Mouse (Mus musculus) embryonic facial prominence, embryonic 12.5 days (tissue): ENCODE data around the gene Prss2. TPM values are rescaled to one million over a fixed set of nuclear protein-coding genes. Genes with fewer than 3 reads are reported as not detected.
"Not testable (repeated sequence)": the region's sequence is repeated elsewhere in the genome, so short reads cannot be mapped to it uniquely, and the experiment has no call there.

ENCODE experiments used
- ATAC-seq: fragments of 200-750 bp; cut with Nextera tagmentation; 2 replicates; pipeline ENCODE4 v1.8.0; 2017; ENCODE audit not compliant: insufficient number of reproducible peaks, insufficient read depth, low FRiP score, low TSS enrichment
- H3K27ac ChIP-seq: fragments of 300-500 bp; sonication (generic); 2 replicates; pipeline ENCODE4 v1.5.1; 2016; ENCODE audit warnings: mild to moderate bottlenecking
- H3K27me3 ChIP-seq: fragments of 300-500 bp; sonication (generic); 2 replicates; pipeline ENCODE4 v1.6.1; 2016; ENCODE audit warnings: mild to moderate bottlenecking, moderate library complexity
- H3K36me3 ChIP-seq: fragments of 300-500 bp; sonication (generic); 2 replicates; pipeline ENCODE4 v1.6.1; 2016; ENCODE audit warnings: mild to moderate bottlenecking
- H3K4me1 ChIP-seq: fragments of 300-500 bp; sonication (generic); 2 replicates; pipeline ENCODE4 v1.6.1; 2016
- H3K4me2 ChIP-seq: fragments of 300-500 bp; sonication (generic); replicated peaks from 2 replicates; pipeline ENCODE4 v1.6.1; 2016; ENCODE audit warnings: mild to moderate bottlenecking, moderate library complexity
- H3K4me3 ChIP-seq: fragments of 300-500 bp; sonication (generic); 2 replicates; pipeline ENCODE4 v1.5.1; 2016; ENCODE audit warnings: mild to moderate bottlenecking
- H3K9ac ChIP-seq: fragments of 300-500 bp; sonication (generic); 2 replicates; pipeline ENCODE4 v1.6.1; 2016; ENCODE audit warnings: mild to moderate bottlenecking, moderate library complexity
- H3K9me3 ChIP-seq: fragments of 300-500 bp; sonication (generic); 2 replicates; pipeline ENCODE4 v1.6.1; 2016; ENCODE audit warnings: mild to moderate bottlenecking, moderate library complexity
- WGBS: fragments of 180-500 bp; shearing (Covaris S2); methylation state at CpG from one replicate; pipeline ENCODE4 v1.1.7; 2016; 5-methylcytosine and 5-hydroxymethylcytosine counted together
- polyA plus RNA-seq: library from polyadenylated mRNA; unstranded; fragments of >200 nt; fragmentation: Nextera tagmentation; extraction: Ambion mirVana; gene quantifications from 2 replicates; pipeline ENCODE4 v1.2.1, GENCODE M21; 2016

Gene Prss2
- polyA plus RNA-seq, 1 experiment from 2014 or later = not detected

GRCm38 (mm10) chr6:41558271-41558670, 36.7 kb downstream of the Prss2 start:
- ATAC-seq = no peak

GRCm38 (mm10) chr6:41559331-41559730, 37.7 kb downstream of the Prss2 start:
- Histone ChIP-seq H3K9ac (no peak overlapping the region), H3K4me3 (no peak overlapping the region), H3K9me3 (no peaks in the 10 kb centered on the region), H3K36me3 (no peaks in the 10 kb centered on the region), H3K27ac (no peak overlapping the region), H3K4me1 (no peaks in the 10 kb centered on the region), H3K27me3 (no peaks in the 10 kb centered on the region), H3K4me2 (no peak overlapping the region)
- ATAC-seq = no peak
- WGBS = 69% methylated on average over 3 of the region's 3 CpGs

More at GRCm38 (mm10) chr6:41558271-41558670, 36.7 kb downstream of the Prss2 start:
- Histone ChIP-seq H3K36me3 (no peaks in the 10 kb centered on the region), H3K9ac (no peak overlapping the region), H3K27me3 (no peaks in the 10 kb centered on the region), H3K4me2 (no peak overlapping the region), H3K9me3 (no peaks in the 10 kb centered on the region), H3K4me1 (no peaks in the 10 kb centered on the region), H3K27ac (no peak overlapping the region), H3K4me3 (no peak overlapping the region)
- 56% methylated on average over 2 of the region's 2 CpGs for WGBS

- Histone ChIP-seq H3K9me3 (no peaks in the 10 kb centered on the region), H3K4me3 (no peak overlapping the region), H3K4me2 (no peak overlapping the region), H3K36me3 (no peaks in the 10 kb centered on the region), H3K4me1 (no peaks in the 10 kb centered on the region), H3K9ac (no peak overlapping the region), H3K27ac (no peak overlapping the region), H3K27me3 (no peaks in the 10 kb centered on the region)
- WGBS = 76% methylated on average over 2 of the region's 2 CpGs
- ATAC-seq = no peak
Observed at GRCm38 (mm10) chr6:41560273-41560672, 38.7 kb downstream of the Prss2 start.

DNA sequence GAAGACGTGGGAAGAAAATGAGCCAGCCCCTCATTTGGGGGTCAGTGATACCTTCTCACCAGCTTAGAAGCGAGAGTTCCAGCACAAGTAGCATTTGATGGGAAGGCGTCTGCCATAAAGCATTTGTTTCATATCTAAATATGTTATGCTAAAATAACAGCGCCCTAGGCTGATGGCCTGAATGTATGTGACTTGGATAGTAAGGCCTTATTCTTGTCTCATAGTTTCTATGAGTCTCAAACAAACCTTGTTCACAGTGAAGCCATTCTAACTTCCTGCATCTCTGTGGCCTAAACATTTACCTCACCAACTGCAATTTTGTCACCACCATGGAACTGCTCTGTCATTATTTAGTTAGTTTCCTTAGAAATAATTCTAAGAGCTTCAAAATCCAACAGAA, 41.0 kb downstream of the Prss2 start:
- Histone ChIP-seq H3K9me3 (no peaks in the 10 kb centered on the region), H3K27me3 (no peaks in the 10 kb centered on the region), H3K4me2 (peak overlapping the region; percentile 26), H3K9ac (no peak overlapping the region), H3K4me1 (no peaks in the 10 kb centered on the region), H3K36me3 (no peaks in the 10 kb centered on the region), H3K4me3 (0 out of 2 replicates have a peak overlapping the region, but pooled peaks have one; percentile 15), H3K27ac (no peak overlapping the region)
- 93% methylated on average over 4 of the region's 4 CpGs for WGBS
- ATAC-seq = no peak

GRCm38 (mm10) chr6:41563104-41563951, 41.7 kb downstream of the Prss2 start:
- 0 out of 2 replicates have a peak overlapping the region, but pooled peaks have one; percentile 17 for H3K4me2 ChIP-seq
- not testable (repeated sequence) for H3K4me1 ChIP-seq, H3K27ac ChIP-seq, H3K27me3 ChIP-seq, H3K36me3 ChIP-seq, ATAC-seq, H3K9ac ChIP-seq, H3K9me3 ChIP-seq
- 0 out of 2 replicates have a peak overlapping the region, but pooled peaks have one; percentile 15 for H3K4me3 ChIP-seq
- WGBS = 21% methylated on average over 5 of the region's 23 CpGs

GRCm38 (mm10) chr6:41565261-41565660, 43.7 kb downstream of the Prss2 start:
- no peak overlapping the region for H3K9ac ChIP-seq
- no peak overlapping the region for H3K27ac ChIP-seq
- WGBS = 80% methylated on average over 1 of the region's 1 CpGs
- no peak overlapping the region for H3K4me2 ChIP-seq
- no peaks in the 10 kb centered on the region for H3K9me3 ChIP-seq
- H3K27me3 ChIP-seq = no peaks in the 10 kb centered on the region
- no peaks in the 10 kb centered on the region for H3K36me3 ChIP-seq
- no peak overlapping the region for H3K4me3 ChIP-seq
- ATAC-seq = no peak
- H3K4me1 ChIP-seq = no peaks in the 10 kb centered on the region

DNA sequence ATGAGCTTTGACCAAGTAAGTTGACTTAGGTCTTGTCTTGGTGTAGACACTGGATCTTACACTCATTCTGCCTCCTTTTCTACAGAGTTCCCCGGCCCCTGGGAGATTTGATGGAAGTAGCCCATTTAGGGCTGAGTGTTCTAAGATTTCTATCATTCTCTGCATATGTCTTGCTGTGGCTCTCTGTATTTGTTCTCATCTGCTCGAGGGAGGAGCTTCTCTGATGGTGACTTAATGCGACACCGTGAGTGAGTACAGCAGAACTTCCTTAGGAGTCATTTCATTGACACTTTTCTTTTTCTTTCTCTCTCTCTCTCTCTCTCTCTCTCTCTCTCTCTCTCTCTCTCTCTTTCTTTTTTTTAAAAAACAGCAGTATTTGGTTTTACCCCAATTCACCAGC, 45.4 kb downstream of the Prss2 start:
- no peaks in the 10 kb centered on the region for H3K4me1 ChIP-seq
- no peaks in the 10 kb centered on the region for H3K36me3 ChIP-seq
- H3K9ac ChIP-seq = no peak overlapping the region
- H3K4me3 ChIP-seq = no peak overlapping the region
- no peak for ATAC-seq
- WGBS = 83% methylated on average over 4 of the region's 4 CpGs
- H3K27me3 ChIP-seq = no peaks in the 10 kb centered on the region
- H3K27ac ChIP-seq = no peak overlapping the region
- H3K9me3 ChIP-seq = no peaks in the 10 kb centered on the region
- no peak overlapping the region for H3K4me2 ChIP-seq

DNA sequence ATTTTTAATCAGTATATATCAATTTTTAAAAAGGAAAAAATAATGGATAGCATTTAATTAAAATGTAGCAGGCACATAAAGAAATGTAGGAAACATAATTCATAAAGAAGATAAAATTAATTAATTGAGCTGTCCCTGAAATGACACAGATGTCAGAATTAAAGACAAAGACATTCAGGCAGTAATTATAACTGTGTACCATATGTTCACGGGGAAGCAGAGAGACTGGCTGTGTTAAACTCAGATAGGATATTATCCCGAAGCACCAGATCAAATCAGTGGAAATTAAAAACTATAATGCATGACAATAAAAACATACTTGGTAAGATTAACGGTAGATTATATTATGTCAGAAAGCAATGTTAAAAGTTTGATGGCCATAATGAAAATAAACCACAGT, 47.5 kb downstream of the Prss2 start:
- no peak overlapping the region for H3K27ac ChIP-seq
- ATAC-seq = no peak
- H3K9me3 ChIP-seq = no peaks in the 10 kb centered on the region
- no peak overlapping the region for H3K4me2 ChIP-seq
- H3K36me3 ChIP-seq = no peaks in the 10 kb centered on the region
- H3K4me1 ChIP-seq = no peaks in the 10 kb centered on the region
- H3K4me3 ChIP-seq = no peak overlapping the region
- no peaks in the 10 kb centered on the region for H3K27me3 ChIP-seq
- no peak overlapping the region for H3K9ac ChIP-seq
- 86% methylated on average over 3 of the region's 3 CpGs for WGBS

Other genes starting within 250 kb of the Prss2 start
- gene Try4, start 219.5 kb upstream of the Prss2 start, polyA plus RNA-seq = not detected in 2 replicates
- gene Try5, start 204.9 kb upstream of the Prss2 start, polyA plus RNA-seq = not detected in 2 replicates
- gene Try10, start 167.7 kb upstream of the Prss2 start, polyA plus RNA-seq = not detected in 2 replicates
- gene Prss3, start 144.1 kb upstream of the Prss2 start, polyA plus RNA-seq = 0.23 TPM in 1 of 2 replicates, not detected in the other
- not detected in 2 replicates for gene Gm5771, start 129.4 kb upstream of the Prss2 start, polyA plus RNA-seq
- gene Gm10334, start 75.6 kb upstream of the Prss2 start, polyA plus RNA-seq = 0.34 and 0.60 TPM in 2 replicates
- not detected in 2 replicates for gene Prss1, start 62.9 kb upstream of the Prss2 start, polyA plus RNA-seq
- 25.9 and 27.2 TPM in 2 replicates for gene Ephb6, start 83.7 kb downstream of the Prss2 start, polyA plus RNA-seq
- 0.55 and 1.2 TPM in 2 replicates for gene Trpv6, start 114.6 kb downstream of the Prss2 start, polyA plus RNA-seq
- gene Trpv5, start 159.0 kb downstream of the Prss2 start, polyA plus RNA-seq = not detected in 2 replicates
- gene Llcfc1, start 162.6 kb downstream of the Prss2 start, polyA plus RNA-seq = not detected in 2 replicates
- 7.4 and 11.1 TPM in 2 replicates for gene Kel, start 182.6 kb downstream of the Prss2 start, polyA plus RNA-seq